Mouse (Mus musculus) layer of hippocampus, adult 2 months (tissue): ENCODE measurements around the gene Wasl. TPM values are rescaled to one million over a fixed set of nuclear protein-coding genes. Genes with fewer than 3 reads are reported as not detected.
A peak's percentile ranks its signal among the peaks of the same experiment; 100 is the strongest.

ENCODE experiments used
- DNase-seq, 2 experiments: peaks; one replicate each; pipeline ENCODE4 v3.0.0; 2022; ENCODE audit warnings: low spot score in 2 of 2
- H3K27ac ChIP-seq: fragments of 200-600 bp; 2 replicates; pipeline ENCODE4 v1.8.1; 2022
- H3K4me3 ChIP-seq: fragments of 200-600 bp; 2 replicates; pipeline ENCODE4 v1.8.1; 2022; ENCODE audit warnings: mild to moderate bottlenecking
- CTCF ChIP-seq: fragments of 200-600 bp; conservative IDR thresholded peaks from 2 replicates; pipeline ENCODE4 v1.8.1; 2022; ENCODE audit warnings: antibody characterized with exemption, mild to moderate bottlenecking, moderate library complexity
- total RNA-seq, 2 experiments: library from RNA; stranded (reverse); gene quantifications; 2 replicates each; pipeline ENCODE4 v1.2.3; 2021

Wasl gene
- total RNA-seq, 2 experiments from 2014 or later, result 139 to 150 TPM

DNA sequence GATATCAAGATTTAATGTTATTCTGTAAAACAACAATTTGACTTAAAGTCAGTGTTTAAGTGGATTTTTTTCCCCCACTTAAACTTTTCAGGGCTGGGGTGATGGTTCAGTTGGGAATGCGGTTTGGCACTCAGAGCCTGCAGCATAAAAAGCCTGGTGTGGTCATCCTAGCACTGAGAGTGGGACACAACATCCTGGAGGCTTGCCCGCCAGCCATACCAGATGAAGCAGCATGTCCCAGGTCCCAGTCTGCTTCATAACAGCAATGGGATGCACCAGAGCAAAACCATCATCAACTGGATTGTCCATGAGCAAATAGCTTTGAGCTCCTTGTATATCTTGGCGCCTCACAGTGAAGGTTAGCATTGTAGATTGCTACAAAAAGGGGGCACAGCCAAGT is 56.1 kb downstream of the Wasl start:
- TF ChIP-seq CTCF, result no peak

DNA sequence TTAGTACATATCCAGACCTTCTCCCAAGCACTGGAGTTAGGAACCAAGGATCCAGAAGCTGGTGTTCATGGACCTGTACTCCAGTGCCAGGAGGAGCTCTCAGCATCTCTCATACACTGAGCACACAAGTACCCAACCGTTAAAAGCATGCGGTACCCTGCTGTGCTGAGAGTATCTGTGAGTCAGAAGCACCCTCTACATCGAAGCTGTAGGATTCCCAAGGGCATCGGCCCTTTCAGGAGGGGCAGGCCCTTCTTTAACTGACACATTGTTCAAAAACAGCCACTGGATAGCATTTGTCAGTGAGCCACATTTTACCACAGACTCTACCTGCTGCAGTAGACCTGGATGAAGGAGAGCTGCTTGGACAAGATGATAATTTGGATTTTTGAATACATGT is 56.7 kb downstream of the Wasl start:
- H3K27ac ChIP-seq, result no peak overlapping the region
- no peak overlapping the region for H3K4me3 ChIP-seq
- no peak for DNase-seq
- TF ChIP-seq CTCF, result no peak

More for the DNA sequence above, 56.1 kb downstream of the Wasl start:
- no peak for DNase-seq
- Histone ChIP-seq H3K4me3 (no peak overlapping the region), H3K27ac (no peak overlapping the region)

DNA sequence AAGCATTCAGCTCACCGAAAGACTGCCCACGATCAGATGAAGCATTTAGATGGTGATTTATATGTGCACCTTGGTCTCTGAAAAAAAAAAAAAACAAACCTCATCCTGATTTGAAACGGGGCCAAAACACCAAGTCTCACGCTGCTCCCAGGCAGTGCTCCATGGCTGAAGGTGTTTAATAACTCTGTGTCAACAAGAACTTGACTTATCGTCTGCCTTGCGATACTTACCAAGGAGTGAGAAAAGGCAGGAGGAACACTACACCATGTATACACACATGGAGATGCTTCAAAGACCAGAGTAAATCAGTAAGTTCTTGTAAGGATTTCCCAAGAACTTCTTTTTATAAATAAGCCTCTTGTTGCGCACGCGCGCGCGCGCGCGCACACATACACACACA is 57.3 kb downstream of the Wasl start:
- no peak overlapping the region for H3K27ac ChIP-seq
- no peak for DNase-seq
- no peak overlapping the region for H3K4me3 ChIP-seq
- no peak for TF ChIP-seq CTCF

DNA sequence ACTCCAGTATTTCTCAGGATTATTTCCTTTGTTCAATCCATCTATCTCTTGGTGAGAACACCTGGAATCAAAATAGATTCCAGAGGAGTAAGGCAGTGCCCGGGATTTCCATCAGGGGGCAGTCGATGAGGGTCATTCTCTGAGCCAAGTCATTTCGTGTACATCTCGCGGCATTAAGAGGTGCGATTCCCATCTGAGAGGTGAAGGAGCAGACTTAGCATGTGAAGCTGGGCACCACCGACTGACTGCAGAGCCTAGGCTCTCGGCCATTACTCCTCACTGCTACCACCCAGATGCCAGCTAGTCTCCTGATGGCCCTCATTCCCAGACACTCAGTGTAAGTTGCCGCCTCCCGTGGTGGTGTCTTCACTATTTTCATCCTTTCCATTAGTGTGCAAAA is 58.3 kb downstream of the Wasl start:
- Histone ChIP-seq H3K27ac (no peak overlapping the region), H3K4me3 (no peak overlapping the region)
- DNase-seq, result no peak
- TF ChIP-seq CTCF, result peak; percentile 25

DNA sequence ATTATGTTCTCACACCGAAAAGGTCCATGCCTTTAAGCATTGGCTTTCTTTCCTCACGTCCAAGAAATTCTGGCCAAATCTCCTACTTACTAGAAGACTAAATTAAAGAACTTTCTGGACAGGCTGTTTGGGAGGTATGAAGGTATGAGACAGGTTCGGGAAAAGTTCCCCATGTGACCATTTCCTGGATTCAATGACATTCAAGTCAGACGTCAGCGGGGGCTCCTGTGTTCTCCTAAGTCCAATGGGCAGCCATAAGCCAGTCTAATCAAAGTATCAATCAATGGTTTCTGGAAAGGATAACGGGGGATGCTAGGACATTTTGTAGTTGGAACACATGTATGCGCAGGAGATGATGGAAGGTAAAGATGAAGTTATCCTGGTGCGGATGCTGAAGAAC is 59.2 kb downstream of the Wasl start:
- no peak for TF ChIP-seq CTCF
- no peak overlapping the region for H3K27ac ChIP-seq
- H3K4me3 ChIP-seq, result no peak overlapping the region
- no peak for DNase-seq

DNA sequence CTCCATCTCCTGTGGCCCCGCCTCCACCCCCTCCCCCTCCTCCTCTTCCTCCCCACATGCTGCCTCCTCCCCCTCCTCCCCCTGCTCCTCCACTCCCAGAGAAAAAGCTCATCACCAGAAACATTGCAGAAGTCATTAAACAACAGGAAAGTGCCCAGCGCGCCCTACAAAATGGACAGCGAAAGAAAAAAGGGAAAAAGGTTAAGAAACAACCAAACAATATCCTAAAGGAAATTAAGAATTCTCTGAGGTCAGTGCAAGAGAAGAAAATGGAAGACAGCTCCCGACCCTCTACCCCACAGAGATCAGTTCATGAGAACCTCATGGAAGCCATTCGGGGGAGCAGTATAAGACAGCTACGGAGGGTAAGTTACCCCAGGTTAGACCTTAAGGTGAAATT is 60.5 kb downstream of the Wasl start:
- Histone ChIP-seq H3K27ac (no peak overlapping the region), H3K4me3 (no peak overlapping the region)
- no peak for TF ChIP-seq CTCF
- DNase-seq, result no peak

DNA sequence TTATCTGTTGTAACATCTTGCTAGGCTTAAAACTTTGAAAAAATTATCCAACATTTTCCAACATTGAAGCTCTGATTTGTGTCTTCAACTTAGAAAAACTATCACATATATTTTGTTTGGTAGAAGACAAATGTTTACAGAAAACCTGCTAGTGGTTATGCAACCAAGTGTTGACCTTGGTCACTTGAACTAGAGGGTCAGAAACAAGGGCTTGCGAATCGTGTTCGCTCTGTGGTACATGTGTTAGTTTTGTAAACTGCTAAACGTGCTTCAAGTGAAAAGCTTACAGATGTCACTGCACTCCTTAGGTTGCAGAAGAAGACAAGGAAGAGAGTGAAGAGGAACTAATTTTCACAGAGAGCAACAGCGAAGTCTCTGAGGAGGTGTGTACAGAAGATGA is 61.8 kb downstream of the Wasl start:
- TF ChIP-seq CTCF, result no peak
- H3K27ac ChIP-seq, result no peak overlapping the region
- no peak for DNase-seq
- H3K4me3 ChIP-seq, result no peak overlapping the region

DNA sequence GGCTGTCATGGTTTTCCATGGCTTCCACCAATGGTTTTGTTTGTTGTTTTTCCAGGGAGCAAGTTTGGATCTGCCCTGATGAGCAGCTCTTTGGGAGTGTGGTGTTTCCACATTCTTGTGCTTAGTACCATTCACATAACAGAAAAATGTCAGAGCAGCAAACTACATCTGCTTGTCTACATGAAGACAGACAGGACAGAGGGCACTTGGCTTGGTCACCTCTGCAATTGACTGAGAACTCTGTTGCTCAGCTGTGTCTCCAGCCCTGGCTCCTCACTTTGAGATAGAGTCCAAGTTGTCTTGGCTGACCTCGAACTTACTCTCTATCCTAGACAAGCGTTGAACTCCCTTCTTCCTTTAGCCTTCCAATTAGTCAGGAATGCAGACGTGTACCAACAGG is 62.5 kb downstream of the Wasl start:
- no peak for DNase-seq
- no peak for TF ChIP-seq CTCF
- H3K27ac ChIP-seq, result no peak overlapping the region
- no peak overlapping the region for H3K4me3 ChIP-seq

DNA sequence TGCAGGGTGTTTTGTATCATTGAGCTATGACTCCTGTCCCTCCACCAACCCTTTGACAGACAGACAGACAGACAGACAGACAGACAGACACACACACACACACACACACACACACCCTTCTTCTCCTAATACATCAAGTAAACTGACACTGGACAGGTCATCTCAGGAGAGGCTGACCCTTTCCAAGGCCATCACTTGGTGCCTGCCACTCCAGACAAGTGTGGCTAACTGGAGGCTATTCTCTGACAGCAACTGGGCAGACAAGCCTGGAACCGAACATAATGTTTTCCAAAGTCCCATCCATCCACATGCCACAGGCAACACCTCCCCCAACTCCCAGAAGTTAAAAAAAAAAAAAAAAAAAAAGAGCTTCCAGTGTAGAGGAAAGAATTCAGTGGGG is 63.1 kb downstream of the Wasl start:
- no peak for DNase-seq
- Histone ChIP-seq H3K27ac (no peak overlapping the region), H3K4me3 (no peak overlapping the region)
- no peak for TF ChIP-seq CTCF

DNA sequence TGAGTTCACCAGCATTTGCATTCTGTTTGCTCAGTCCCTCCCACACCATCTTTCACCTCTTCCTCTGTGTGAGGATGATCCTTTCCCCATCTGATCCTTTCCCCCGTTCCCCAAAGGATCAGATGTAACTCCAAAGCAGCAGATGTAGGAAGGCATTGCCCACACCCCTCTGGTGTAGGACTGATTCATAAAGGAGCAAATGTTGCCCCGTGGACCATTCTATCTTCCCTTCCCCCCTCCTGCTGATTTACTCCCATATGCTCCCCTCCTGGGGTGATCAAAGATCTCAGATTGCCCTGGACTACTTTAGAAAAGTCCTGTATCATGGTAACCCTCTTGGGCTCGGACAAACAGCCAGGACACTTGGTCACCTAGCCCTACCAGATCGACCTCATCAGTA is 64.1 kb downstream of the Wasl start:
- Histone ChIP-seq H3K27ac (no peak overlapping the region), H3K4me3 (no peak overlapping the region)
- no peak for DNase-seq
- TF ChIP-seq CTCF, result no peak

DNA sequence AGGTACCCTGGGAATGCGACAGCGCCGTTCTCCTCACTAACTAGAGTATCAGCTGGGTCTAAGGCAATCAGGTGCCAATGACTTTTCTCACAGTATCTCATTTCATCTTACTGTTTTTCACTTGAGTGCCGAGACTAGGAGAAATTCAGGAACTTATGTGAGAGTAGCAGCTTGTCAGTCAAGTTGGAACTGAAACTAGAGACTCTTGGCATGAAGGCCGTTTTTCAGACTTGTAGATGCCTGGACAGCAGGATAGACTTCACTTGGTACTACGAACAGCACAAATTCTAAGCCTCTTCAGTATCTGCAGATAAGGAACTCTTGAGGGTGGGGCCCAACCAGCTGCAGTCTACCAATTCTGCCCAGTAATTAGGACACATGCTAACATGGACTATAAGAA is 64.7 kb downstream of the Wasl start:
- Histone ChIP-seq H3K4me3 (no peak overlapping the region), H3K27ac (no peak overlapping the region)
- no peak for TF ChIP-seq CTCF
- no peak for DNase-seq

DNA sequence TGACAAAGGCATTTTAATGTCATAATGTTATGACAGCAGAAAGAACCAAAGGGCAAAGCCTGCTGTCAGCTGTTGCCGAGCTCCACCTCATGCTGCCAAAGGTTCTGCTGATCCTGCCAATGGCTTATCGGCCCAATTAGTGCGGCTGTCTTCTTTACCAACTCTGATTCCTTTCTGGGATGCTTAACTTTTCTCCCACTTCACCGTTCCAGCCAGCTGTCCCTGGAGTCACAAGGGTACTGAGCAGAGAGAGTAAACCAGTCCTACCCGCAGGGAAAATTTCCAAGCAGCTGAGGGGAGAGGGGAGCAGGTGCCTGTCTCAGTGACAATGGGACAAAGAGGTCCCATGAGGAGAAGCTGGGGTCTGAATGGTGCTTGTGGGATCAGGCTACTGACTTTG is 65.2 kb downstream of the Wasl start:
- H3K4me3 ChIP-seq, result no peak overlapping the region
- no peak for TF ChIP-seq CTCF
- DNase-seq, result no peak

DNA sequence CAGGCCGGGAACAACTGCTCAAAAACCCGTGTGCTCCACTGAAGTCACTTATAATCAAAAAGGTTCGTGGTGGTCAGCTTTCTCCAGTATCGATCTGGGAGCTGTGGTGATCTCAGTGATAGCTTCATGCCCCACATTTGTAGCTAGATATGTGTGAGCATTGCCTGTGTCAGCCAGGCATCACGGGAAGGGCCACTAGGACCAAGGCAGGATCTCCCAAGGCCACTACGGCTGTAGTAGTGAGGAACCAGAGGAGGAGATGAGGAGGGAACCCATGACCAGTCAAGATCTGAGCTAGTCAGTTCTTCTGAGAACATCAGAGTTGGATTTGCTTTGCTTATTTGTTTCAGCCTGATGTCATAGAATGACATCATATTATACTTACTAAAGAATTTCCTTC is 65.6 kb downstream of the Wasl start:
- TF ChIP-seq CTCF, result no peak
- no peak overlapping the region for H3K27ac ChIP-seq
- no peak overlapping the region for H3K4me3 ChIP-seq
- DNase-seq, result no peak

More for the DNA sequence above, 65.2 kb downstream of the Wasl start:
- H3K27ac ChIP-seq, result no peak overlapping the region

DNA sequence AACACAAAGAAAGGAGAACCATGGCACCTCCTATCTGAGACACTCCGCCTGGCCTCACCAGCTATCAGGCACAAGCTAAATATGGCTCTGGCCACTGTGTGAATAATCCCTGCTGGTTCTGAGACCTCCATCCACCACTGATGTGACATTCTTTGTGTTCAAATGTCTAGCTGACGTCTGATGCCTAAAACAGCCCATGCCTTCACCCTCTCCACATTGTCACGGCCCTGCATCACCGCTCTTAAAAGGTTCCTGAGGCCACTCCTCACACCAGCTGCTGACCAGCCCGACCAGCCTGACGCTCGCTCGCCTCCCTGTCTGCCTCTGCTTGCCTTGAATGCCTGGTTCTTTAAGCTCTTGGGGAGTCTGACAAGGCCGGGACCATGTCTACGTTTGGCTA is 67.3 kb downstream of the Wasl start, which contains the start of gene Lmod2:
TSS of gene Lmod2 (plus strand) at position 263 of the 400 bp plus-strand sequence.
- no peak within 1 kb of the TSS for H3K27ac ChIP-seq
- TF ChIP-seq CTCF, result no peak
- no peak for DNase-seq
- H3K4me3 ChIP-seq, result no peak within 1 kb of the TSS
